Mouse (Mus musculus) forebrain, embryonic 15.5 days (tissue): Measurements from ENCODE around the gene Arpc2. TPM values are rescaled to one million over a fixed set of nuclear protein-coding genes. Genes with fewer than 3 reads are reported as not detected.
"Not testable (repeated sequence)": the region's sequence is repeated elsewhere in the genome, so short reads cannot be mapped to it uniquely, and the experiment has no call there.

Source experiments
- ATAC-seq: fragments of 200-750 bp; cut with Nextera tagmentation; replicated peaks from 2 replicates; pipeline ENCODE4 v1.8.0; 2017; ENCODE audit warnings: mild to moderate bottlenecking, moderate TSS enrichment, moderate library complexity
- H3K27ac ChIP-seq: fragments of 300-500 bp; sonication (generic); replicated peaks from 2 replicates; pipeline ENCODE4 v1.5.1; 2015; ENCODE audit warnings: mild to moderate bottlenecking, inconsistent platforms
- H3K27me3 ChIP-seq: fragments of 300-500 bp; sonication (generic); 2 replicates; pipeline ENCODE4 v1.6.1; 2015; ENCODE audit warnings: inconsistent platforms
- H3K36me3 ChIP-seq: fragments of 300-500 bp; sonication (generic); 2 replicates; pipeline ENCODE4 v1.6.1; 2015; ENCODE audit warnings: mild to moderate bottlenecking, inconsistent platforms
- H3K4me1 ChIP-seq: fragments of 300-500 bp; sonication (generic); 2 replicates; pipeline ENCODE4 v1.6.1; 2015; ENCODE audit warnings: inconsistent platforms
- H3K4me2 ChIP-seq: fragments of 300-500 bp; sonication (generic); replicated peaks from 2 replicates; pipeline ENCODE4 v1.6.1; 2015; ENCODE audit warnings: mild to moderate bottlenecking, inconsistent platforms
- H3K4me3 ChIP-seq: fragments of 300-500 bp; sonication (generic); 2 replicates; pipeline ENCODE4 v1.5.1; 2015; ENCODE audit warnings: mild to moderate bottlenecking, inconsistent platforms
- H3K9ac ChIP-seq: fragments of 300-500 bp; sonication (generic); replicated peaks from 2 replicates; pipeline ENCODE4 v1.6.1; 2015; ENCODE audit warnings: mild to moderate bottlenecking, inconsistent platforms
- H3K9me3 ChIP-seq: fragments of 300-500 bp; sonication (generic); 2 replicates; pipeline ENCODE4 v1.6.1; 2016; ENCODE audit warnings: inconsistent platforms
- WGBS: fragments of 180-500 bp; shearing (Covaris S2); methylation state at CpG from one replicate; pipeline ENCODE4 v1.1.7; 2015; ENCODE audit warnings: mixed read lengths; 5-methylcytosine and 5-hydroxymethylcytosine counted together
- polyA plus RNA-seq: library from polyadenylated mRNA; unstranded; fragments of >200 nt; fragmentation: Nextera tagmentation; extraction: Ambion mirVana; gene quantifications from 2 replicates; pipeline ENCODE4 v1.2.1, GENCODE M21; 2015

Arpc2 gene
- polyA plus RNA-seq, 1 experiment from 2014 or later, result 418 TPM

- not testable (repeated sequence) for H3K36me3 ChIP-seq, H3K27ac ChIP-seq, H3K4me3 ChIP-seq, H3K4me2 ChIP-seq, ATAC-seq, H3K9ac ChIP-seq, H3K9me3 ChIP-seq, H3K27me3 ChIP-seq
- H3K4me1 ChIP-seq, result peaks cover 31% of the 10 kb centered on the region
- 60% methylated on average over 15 of the region's 17 CpGs for WGBS
Measured at GRCm38 (mm10) chr1:74286869-74287607, 51.2 kb downstream of the Arpc2 start.

GRCm38 (mm10) chr1:74288327-74288726, 52.4 kb downstream of the Arpc2 start:
- no peak for ATAC-seq
- 81% methylated on average over 4 of the region's 4 CpGs for WGBS

DNA sequence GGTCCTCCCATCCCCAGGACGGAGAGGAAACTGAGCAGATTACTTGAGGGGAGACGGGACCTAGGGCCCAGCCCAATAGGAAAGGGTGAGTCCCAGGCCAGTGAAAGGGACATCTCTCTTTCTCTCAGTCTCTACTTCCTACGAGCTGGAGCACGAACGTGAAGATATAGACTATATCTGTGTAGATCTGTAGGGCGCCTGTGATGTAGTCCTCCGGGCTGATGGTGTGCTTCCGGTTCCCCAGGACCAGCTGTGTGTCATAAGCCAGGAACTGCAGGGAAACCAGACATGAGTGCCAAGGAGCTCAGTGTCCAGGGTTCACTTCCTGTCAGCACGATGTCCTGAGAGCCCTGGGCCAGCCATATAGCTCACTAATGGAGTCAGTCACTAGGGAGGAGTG, 53.4 kb downstream of the Arpc2 start:
- Histone ChIP-seq H3K27ac (no peak overlapping the region), H3K36me3 (no peaks in the 10 kb centered on the region; the same call in 1 of the 2 replicates), H3K4me3 (no peak overlapping the region), H3K4me2 (no peak overlapping the region), H3K27me3 (no peaks in the 10 kb centered on the region), H3K4me1 (peaks cover 18% of the 10 kb centered on the region), H3K9ac (no peak overlapping the region), H3K9me3 (no peaks in the 10 kb centered on the region)
- no peak for ATAC-seq
- 91% methylated on average over 9 of the region's 9 CpGs for WGBS

More at GRCm38 (mm10) chr1:74288327-74288726, 52.4 kb downstream of the Arpc2 start:
- Histone ChIP-seq H3K4me3 (no peak overlapping the region), H3K4me2 (no peak overlapping the region), H3K27me3 (no peaks in the 10 kb centered on the region), H3K4me1 (peaks cover 24% of the 10 kb centered on the region), H3K27ac (no peak overlapping the region), H3K36me3 (no peaks in the 10 kb centered on the region; the same call in 1 of the 2 replicates), H3K9me3 (no peaks in the 10 kb centered on the region), H3K9ac (no peak overlapping the region)

DNA sequence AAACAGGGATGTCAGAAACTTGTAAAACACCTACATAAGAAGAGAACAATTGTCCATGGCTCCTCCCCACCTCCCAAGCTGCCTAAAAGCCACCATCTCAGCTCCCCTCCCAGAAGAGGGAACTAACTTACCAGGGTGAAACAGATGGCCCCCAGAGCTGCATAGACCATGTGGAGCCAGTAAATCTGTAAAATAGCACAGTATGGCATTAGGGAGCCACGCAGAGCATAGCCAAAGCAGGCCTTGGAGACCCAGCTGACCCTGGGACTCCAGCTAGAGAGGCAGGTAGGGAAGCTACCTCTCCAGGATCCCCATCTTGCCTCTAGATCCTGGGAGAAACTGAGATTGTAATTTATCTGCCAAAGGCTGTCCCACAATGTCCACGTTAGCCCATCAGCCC, 53.9 kb downstream of the Arpc2 start:
- ATAC-seq, result no peak
- 89% methylated on average over 2 of the region's 2 CpGs for WGBS

DNA sequence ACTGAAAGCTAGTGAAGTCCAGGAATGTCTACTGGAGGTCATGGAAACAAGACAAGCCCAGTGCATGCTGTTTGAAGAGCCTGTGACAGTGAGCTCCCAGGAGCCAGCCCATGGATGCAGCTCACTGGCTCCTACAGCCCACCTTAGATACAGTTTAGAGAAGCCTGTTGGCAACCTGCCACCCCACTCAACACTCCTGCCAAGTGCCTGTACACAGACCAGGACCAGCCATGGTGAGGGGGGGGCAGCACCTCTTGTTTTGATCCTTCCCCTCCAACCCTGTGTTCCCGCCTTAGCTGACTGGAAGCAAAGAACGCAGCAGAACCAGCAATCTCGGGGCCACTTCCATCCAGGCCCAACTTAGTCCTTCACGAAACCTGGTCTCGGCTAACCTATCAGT, 54.3 kb downstream of the Arpc2 start:
- H3K9me3 ChIP-seq, result no peaks in the 10 kb centered on the region
- ATAC-seq, result no peak
- no peaks in the 10 kb centered on the region; the same call in 1 of the 2 replicates for H3K36me3 ChIP-seq
- no peak overlapping the region for H3K9ac ChIP-seq
- no peaks in the 10 kb centered on the region for H3K27me3 ChIP-seq
- no peak overlapping the region for H3K27ac ChIP-seq
- H3K4me3 ChIP-seq, result no peak overlapping the region
- peaks cover 19% of the 10 kb centered on the region for H3K4me1 ChIP-seq
- H3K4me2 ChIP-seq, result no peak overlapping the region
- 76% methylated on average over 5 of the region's 5 CpGs for WGBS

More for the DNA sequence above, 53.9 kb downstream of the Arpc2 start:
- Histone ChIP-seq H3K9me3 (no peaks in the 10 kb centered on the region), H3K4me3 (no peak overlapping the region), H3K27ac (no peak overlapping the region), H3K27me3 (no peaks in the 10 kb centered on the region), H3K4me2 (no peak overlapping the region), H3K9ac (no peak overlapping the region), H3K36me3 (no peaks in the 10 kb centered on the region; the same call in 1 of the 2 replicates), H3K4me1 (peaks cover 18% of the 10 kb centered on the region)

DNA sequence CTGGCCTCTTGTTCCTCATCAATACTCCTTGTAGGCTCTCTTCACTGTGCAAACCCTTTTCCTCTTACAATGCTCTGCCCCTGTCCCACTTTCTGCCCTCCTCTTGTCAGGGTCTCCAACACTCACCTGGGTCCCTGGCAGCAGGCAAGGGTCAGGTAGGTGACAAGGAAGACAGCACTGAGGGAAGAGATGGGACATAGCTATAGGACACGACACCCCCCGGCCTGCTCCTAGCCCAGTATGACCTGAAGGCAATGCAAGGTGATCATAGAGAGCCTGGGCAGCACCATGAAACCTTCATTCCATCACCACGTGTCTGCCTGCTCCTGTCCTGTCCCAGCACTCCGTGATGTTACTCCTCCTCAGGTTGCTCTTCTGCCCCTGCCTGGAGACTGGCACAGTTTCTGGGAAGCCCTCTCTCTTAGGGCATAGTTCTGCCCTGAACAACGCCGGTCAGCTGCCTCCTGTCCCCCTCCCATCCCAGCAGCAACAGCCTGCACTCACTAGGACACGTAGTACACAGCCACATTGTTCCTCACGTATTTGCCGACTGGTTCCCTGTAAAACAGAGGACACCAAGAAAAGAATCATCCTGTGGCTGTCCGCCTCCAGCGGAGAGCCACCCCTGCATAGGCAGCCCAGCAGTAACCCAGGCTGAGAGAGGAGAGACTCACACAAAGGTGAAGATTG, 56.6 kb downstream of the Arpc2 start:
- no peak for ATAC-seq
- Histone ChIP-seq H3K9me3 (no peaks in the 10 kb centered on the region), H3K4me2 (no peak overlapping the region), H3K4me3 (no peak overlapping the region), H3K27ac (no peak overlapping the region), H3K4me1 (peaks cover 22% of the 10 kb centered on the region), H3K27me3 (no peaks in the 10 kb centered on the region), H3K36me3 (no peaks in the 10 kb centered on the region; the same call in 1 of the 2 replicates), H3K9ac (no peak overlapping the region)
- WGBS, result 89% methylated on average over 11 of the region's 11 CpGs

DNA sequence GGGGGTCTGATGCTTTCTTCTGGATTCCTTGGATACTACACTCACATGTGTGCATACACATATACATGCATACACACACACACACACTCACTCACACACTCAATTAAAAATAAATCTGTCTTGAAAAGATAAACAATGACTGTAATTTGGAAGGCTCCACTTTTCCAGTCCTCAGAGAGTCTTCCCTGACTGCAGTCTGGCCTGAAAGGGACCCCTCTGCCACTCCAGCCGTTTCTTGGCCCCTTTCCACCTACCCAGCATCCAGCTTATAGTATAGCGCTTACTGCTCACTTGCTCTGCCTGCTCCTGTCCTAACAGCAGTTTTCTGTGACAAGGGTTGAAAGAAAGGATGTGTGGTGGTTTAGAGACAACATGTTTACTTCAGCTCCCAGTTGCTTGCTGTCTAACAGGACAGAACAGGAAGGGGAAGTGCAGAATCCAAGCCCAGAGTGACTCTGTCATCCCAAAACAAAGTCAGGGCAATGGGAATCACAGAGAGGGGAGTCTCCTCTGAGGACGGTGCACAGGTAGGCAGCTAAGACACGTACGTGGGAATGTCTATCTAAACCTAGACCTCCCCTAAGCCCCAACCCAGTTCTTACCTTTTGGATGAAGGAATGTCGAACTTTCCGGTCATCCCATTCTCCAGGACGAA, 57.5 kb downstream of the Arpc2 start:
- Histone ChIP-seq H3K9ac (no peak overlapping the region), H3K27me3 (no peaks in the 10 kb centered on the region), H3K36me3 (no peaks in the 10 kb centered on the region; the same call in 1 of the 2 replicates), H3K4me1 (peaks cover 22% of the 10 kb centered on the region), H3K4me2 (no peak overlapping the region), H3K4me3 (no peak overlapping the region), H3K9me3 (no peaks in the 10 kb centered on the region), H3K27ac (no peak overlapping the region)
- ATAC-seq, result no peak
- 83% methylated on average over 8 of the region's 8 CpGs for WGBS

DNA sequence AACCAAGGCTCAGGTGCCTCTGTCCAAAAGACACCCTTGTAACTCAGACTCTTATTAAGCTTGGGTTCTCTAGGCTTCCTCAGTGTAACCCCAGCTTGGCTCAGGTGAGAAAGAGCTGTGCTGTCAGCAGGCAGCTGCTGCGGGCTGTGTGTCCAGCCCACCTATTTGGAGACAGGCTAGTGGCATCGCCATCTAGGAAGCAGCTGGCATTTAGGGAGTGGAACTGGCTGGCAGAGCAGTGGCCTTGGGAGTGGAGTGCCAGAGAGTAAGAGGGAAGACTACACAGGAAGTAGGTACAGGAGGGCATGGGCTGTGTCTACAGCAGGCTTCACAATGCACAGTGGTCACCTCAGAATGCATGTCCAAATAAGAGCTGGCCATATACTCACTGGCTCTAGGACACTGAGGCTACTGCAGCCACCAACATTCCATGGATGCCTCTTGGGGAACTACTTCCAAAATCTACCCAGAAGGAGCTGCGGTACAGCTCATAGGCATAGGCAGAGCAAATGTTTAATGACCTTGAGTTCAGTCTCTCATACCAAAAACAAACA, 58.3 kb downstream of the Arpc2 start:
- no peaks in the 10 kb centered on the region for H3K27me3 ChIP-seq
- H3K36me3 ChIP-seq, result no peaks in the 10 kb centered on the region; the same call in 1 of the 2 replicates
- no peak overlapping the region for H3K4me2 ChIP-seq
- 95% methylated on average over 3 of the region's 3 CpGs for WGBS
- H3K9me3 ChIP-seq, result no peaks in the 10 kb centered on the region
- H3K27ac ChIP-seq, result no peak overlapping the region
- H3K4me3 ChIP-seq, result no peak overlapping the region
- no peak overlapping the region for H3K9ac ChIP-seq
- no peak for ATAC-seq
- peaks cover 22% of the 10 kb centered on the region for H3K4me1 ChIP-seq

DNA sequence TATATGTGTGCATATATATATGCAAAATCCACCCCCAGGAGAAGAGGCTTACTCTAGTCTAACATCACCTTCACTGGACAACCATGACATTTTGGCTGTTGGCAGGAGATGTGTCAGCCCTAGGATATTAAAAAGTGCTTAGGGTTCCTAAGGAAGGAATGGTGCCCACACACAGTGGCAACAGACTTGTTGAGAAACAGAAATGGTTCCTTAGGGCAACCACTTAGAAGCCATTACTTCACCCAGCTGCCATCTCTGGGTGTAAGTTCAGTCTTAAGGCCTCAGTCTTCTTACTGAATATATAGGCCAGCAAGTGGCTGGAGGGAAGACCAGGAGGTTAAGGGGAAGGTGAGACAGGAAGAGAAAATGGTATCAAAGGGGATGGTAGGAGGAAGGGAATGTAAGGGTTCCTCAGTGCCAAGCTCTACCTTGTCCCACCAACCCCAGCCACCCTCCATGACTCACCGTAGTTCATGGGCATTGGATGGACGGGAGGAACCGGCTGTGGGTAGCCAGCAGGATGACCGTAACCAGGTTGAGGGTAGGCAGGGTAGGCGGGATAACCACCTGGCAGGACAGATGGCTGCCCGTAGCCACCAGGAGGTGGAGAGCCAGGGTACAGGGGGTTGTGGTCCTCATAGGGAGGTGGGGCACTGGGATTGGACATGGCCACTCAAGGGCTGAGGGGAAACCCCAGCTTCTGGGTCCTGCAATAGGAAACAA, 59.0 kb downstream of the Arpc2 start:
- Histone ChIP-seq H3K27ac (peak overlapping the region; percentile 75), H3K4me3 (no peak overlapping the region), H3K27me3 (no peaks in the 10 kb centered on the region), H3K36me3 (no peaks in the 10 kb centered on the region; the same call in 1 of the 2 replicates), H3K9me3 (no peaks in the 10 kb centered on the region), H3K4me1 (peaks cover 21% of the 10 kb centered on the region), H3K9ac (no peak overlapping the region), H3K4me2 (no peak overlapping the region)
- 91% methylated on average over 6 of the region's 6 CpGs for WGBS
- peak; percentile 21; the same call in 1 of the 2 replicates for ATAC-seq

DNA sequence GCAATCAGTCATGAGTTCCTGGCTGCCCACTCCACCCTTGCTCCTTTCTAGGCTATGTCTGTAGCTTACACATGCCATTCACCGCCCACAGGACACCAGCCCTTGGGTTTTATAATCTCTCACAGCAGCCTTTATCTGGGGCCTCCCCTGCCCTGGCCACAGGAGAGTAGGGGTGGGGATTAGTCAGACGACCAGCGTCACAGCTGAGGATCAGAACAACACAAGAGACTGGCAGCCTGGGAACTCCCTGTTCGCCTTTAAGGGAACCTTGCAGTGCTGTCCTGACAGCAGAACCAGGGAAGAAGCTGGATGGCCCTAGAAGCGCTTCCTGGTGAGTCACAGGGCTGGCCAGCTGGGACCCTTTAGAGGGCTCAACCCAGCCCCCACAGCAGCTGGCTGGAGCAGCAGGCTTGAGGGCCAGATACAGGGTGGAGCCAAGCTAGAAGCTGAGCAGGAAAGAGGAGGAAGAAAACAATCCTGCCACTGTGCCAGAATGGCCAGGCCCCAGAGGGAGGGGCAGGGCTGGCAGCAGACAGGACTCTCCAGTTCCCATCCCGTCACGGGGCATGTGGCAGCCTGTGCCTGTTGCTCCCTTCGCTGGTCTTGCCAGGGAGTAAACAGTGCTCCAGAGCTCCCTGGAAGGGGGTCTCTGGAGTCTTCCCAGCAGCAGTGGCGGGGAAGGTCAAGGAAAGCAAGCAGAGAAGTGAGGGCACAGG, 59.7 kb downstream of the Arpc2 start:
- no peak overlapping the region for H3K9ac ChIP-seq
- H3K4me2 ChIP-seq, result no peak overlapping the region

DNA sequence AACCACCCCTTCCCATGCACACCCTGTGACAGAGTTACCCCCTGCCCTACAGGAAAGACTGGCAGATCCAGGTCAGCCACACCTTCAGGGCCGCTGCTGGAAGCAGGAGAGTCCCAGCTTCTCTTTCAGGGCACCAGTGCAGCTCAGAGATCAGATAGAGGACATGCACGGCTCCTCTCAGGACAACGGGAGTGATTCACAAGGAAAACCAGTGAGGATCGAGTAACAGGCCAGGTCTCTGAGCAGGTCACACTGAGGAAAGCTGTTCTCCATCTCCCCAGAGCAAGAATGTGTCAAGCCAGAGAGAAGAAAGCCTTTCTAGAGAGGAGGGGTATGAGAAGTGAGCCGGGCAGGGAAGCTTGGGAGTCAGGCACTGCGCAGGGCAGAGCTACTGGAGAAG, 60.6 kb downstream of the Arpc2 start:
- Histone ChIP-seq H3K9ac (no peak overlapping the region; the same call in 1 of the 2 replicates), H3K4me1 (peaks cover 16% of the 10 kb centered on the region), H3K4me2 (no peak overlapping the region), H3K27ac (peak overlapping the region; percentile 75), H3K36me3 (no peaks in the 10 kb centered on the region; the same call in 1 of the 2 replicates), H3K4me3 (no peak overlapping the region), H3K27me3 (no peaks in the 10 kb centered on the region), H3K9me3 (no peaks in the 10 kb centered on the region)
- 76% methylated on average over 6 of the region's 6 CpGs for WGBS
- no peak for ATAC-seq

More for the DNA sequence above, 59.7 kb downstream of the Arpc2 start:
- Histone ChIP-seq H3K36me3 (no peaks in the 10 kb centered on the region; the same call in 1 of the 2 replicates), H3K4me3 (no peak overlapping the region), H3K9me3 (no peaks in the 10 kb centered on the region), H3K4me1 (peaks cover 16% of the 10 kb centered on the region), H3K27ac (peak overlapping the region; percentile 75), H3K27me3 (no peaks in the 10 kb centered on the region)
- WGBS, result 17% methylated on average over 9 of the region's 9 CpGs
- ATAC-seq, result peak; percentile 86
